Mouse (Mus musculus) forebrain, embryonic 12.5 days (tissue): ENCODE measurements around the gene Elf1. TPM values are rescaled to one million over a fixed set of nuclear protein-coding genes. Genes with fewer than 3 reads are reported as not detected.

Source experiments
- ATAC-seq: fragments of 200-750 bp; cut with Nextera tagmentation; 2 replicates; pipeline ENCODE4 v1.8.0; 2017; ENCODE audit warnings: moderate TSS enrichment; ENCODE audit not compliant: low FRiP score
- H3K27ac ChIP-seq: fragments of 300-500 bp; sonication (generic); 2 replicates; pipeline ENCODE4 v1.5.1; 2016; ENCODE audit warnings: mild to moderate bottlenecking
- H3K27me3 ChIP-seq: fragments of 300-500 bp; sonication (generic); 2 replicates; pipeline ENCODE4 v1.6.1; 2016; ENCODE audit warnings: mild to moderate bottlenecking
- H3K36me3 ChIP-seq: fragments of 300-500 bp; sonication (generic); replicated peaks from 2 replicates; pipeline ENCODE4 v1.6.1; 2016; ENCODE audit warnings: mild to moderate bottlenecking
- H3K4me1 ChIP-seq: fragments of 300-500 bp; sonication (generic); 2 replicates; pipeline ENCODE4 v1.6.1; 2016
- H3K4me2 ChIP-seq: fragments of 300-500 bp; sonication (generic); 2 replicates; pipeline ENCODE4 v1.6.1; 2016; ENCODE audit warnings: mild to moderate bottlenecking, moderate library complexity
- H3K4me3 ChIP-seq: fragments of 300-500 bp; sonication (generic); replicated peaks from 2 replicates; pipeline ENCODE4 v1.5.1; 2016; ENCODE audit warnings: mild to moderate bottlenecking
- H3K9ac ChIP-seq: fragments of 300-500 bp; sonication (generic); 2 replicates; pipeline ENCODE4 v1.6.1; 2016; ENCODE audit warnings: mild to moderate bottlenecking
- H3K9me3 ChIP-seq: fragments of 300-500 bp; sonication (generic); 2 replicates; pipeline ENCODE4 v1.6.1; 2016
- WGBS: fragments of 180-500 bp; shearing (Covaris S2); methylation state at CpG from one replicate; pipeline ENCODE4 v1.1.7; 2016; 5-methylcytosine and 5-hydroxymethylcytosine counted together
- polyA plus RNA-seq: library from polyadenylated mRNA; unstranded; fragments of >200 nt; fragmentation: Nextera tagmentation; extraction: Ambion mirVana; gene quantifications from 2 replicates; pipeline ENCODE4 v1.2.1, GENCODE M21; 2016

Elf1 gene
- polyA plus RNA-seq, 1 experiment from 2014 or later, result 5.7 TPM

- no peak overlapping the region for H3K9ac ChIP-seq
- no peak overlapping the region for H3K27ac ChIP-seq
- H3K9me3 ChIP-seq, result no peaks in the 10 kb centered on the region
- peaks cover 12% of the 10 kb centered on the region for H3K36me3 ChIP-seq
- H3K4me2 ChIP-seq, result no peak overlapping the region
- H3K27me3 ChIP-seq, result no peaks in the 10 kb centered on the region
- no peak overlapping the region for H3K4me3 ChIP-seq
- no peak for ATAC-seq
- 96% methylated on average over 8 of the region's 8 CpGs for WGBS
- H3K4me1 ChIP-seq, result peaks cover 26% of the 10 kb centered on the region
These were observed 109.9 kb downstream of the Elf1 start for GRCm38 (mm10) chr14:79590916-79591315.

- WGBS, result 91% methylated on average over 2 of the region's 2 CpGs
These were observed 110.6 kb downstream of the Elf1 start for GRCm38 (mm10) chr14:79591611-79592010.

GRCm38 (mm10) chr14:79594069-79594468 is 113.1 kb downstream of the Elf1 start:
- H3K4me2 ChIP-seq, result no peak overlapping the region
- H3K27ac ChIP-seq, result no peak overlapping the region
- peaks cover 10% of the 10 kb centered on the region for H3K4me1 ChIP-seq
- 87% methylated on average over 5 of the region's 5 CpGs for WGBS
- no peaks in the 10 kb centered on the region for H3K27me3 ChIP-seq
- no peak for ATAC-seq
- H3K9ac ChIP-seq, result no peak overlapping the region
- H3K9me3 ChIP-seq, result no peaks in the 10 kb centered on the region
- H3K36me3 ChIP-seq, result peaks cover 36% of the 10 kb centered on the region
- H3K4me3 ChIP-seq, result no peak overlapping the region

More at GRCm38 (mm10) chr14:79591611-79592010, 110.6 kb downstream of the Elf1 start:
- no peak overlapping the region for H3K9ac ChIP-seq
- no peaks in the 10 kb centered on the region for H3K27me3 ChIP-seq
- H3K36me3 ChIP-seq, result peaks cover 17% of the 10 kb centered on the region
- no peak overlapping the region for H3K4me3 ChIP-seq
- no peak overlapping the region for H3K27ac ChIP-seq
- H3K9me3 ChIP-seq, result no peaks in the 10 kb centered on the region
- H3K4me2 ChIP-seq, result no peak overlapping the region
- ATAC-seq, result no peak
- peaks cover 24% of the 10 kb centered on the region for H3K4me1 ChIP-seq

GRCm38 (mm10) chr14:79596602-79597001 is 115.6 kb downstream of the Elf1 start:
- H3K27me3 ChIP-seq, result no peaks in the 10 kb centered on the region
- H3K4me2 ChIP-seq, result no peak overlapping the region
- 82% methylated on average over 4 of the region's 4 CpGs for WGBS
- H3K27ac ChIP-seq, result no peak overlapping the region
- H3K9me3 ChIP-seq, result no peaks in the 10 kb centered on the region
- H3K4me1 ChIP-seq, result no peaks in the 10 kb centered on the region
- no peak overlapping the region for H3K4me3 ChIP-seq
- ATAC-seq, result no peak
- H3K9ac ChIP-seq, result no peak overlapping the region
- H3K36me3 ChIP-seq, result peaks cover 60% of the 10 kb centered on the region

- H3K27me3 ChIP-seq, result no peaks in the 10 kb centered on the region
- H3K9ac ChIP-seq, result no peak overlapping the region
- H3K27ac ChIP-seq, result no peak overlapping the region
- no peak overlapping the region for H3K4me3 ChIP-seq
- no peak for ATAC-seq
- H3K36me3 ChIP-seq, result peaks cover 77% of the 10 kb centered on the region
- H3K9me3 ChIP-seq, result no peaks in the 10 kb centered on the region
- H3K4me1 ChIP-seq, result no peaks in the 10 kb centered on the region
- WGBS, result 85% methylated on average over 2 of the region's 2 CpGs
- no peak overlapping the region for H3K4me2 ChIP-seq
These were observed 124.9 kb downstream of the Elf1 start for GRCm38 (mm10) chr14:79605881-79606280.

GRCm38 (mm10) chr14:79606392-79606791 is 125.4 kb downstream of the Elf1 start:
- ATAC-seq, result no peak
- 93% methylated on average over 6 of the region's 6 CpGs for WGBS
- Histone ChIP-seq H3K4me2 (no peak overlapping the region), H3K4me1 (no peaks in the 10 kb centered on the region), H3K9ac (no peak overlapping the region), H3K27ac (no peak overlapping the region), H3K36me3 (peaks cover 77% of the 10 kb centered on the region), H3K9me3 (no peaks in the 10 kb centered on the region), H3K4me3 (no peak overlapping the region), H3K27me3 (no peaks in the 10 kb centered on the region)

GRCm38 (mm10) chr14:79606867-79607266 is 125.9 kb downstream of the Elf1 start:
- Histone ChIP-seq H3K27ac (no peak overlapping the region), H3K4me1 (no peaks in the 10 kb centered on the region), H3K27me3 (no peaks in the 10 kb centered on the region), H3K36me3 (peaks cover 77% of the 10 kb centered on the region), H3K4me3 (no peak overlapping the region), H3K4me2 (no peak overlapping the region), H3K9ac (no peak overlapping the region), H3K9me3 (no peaks in the 10 kb centered on the region)
- no peak for ATAC-seq
- WGBS, result 95% methylated on average over 3 of the region's 3 CpGs

- whole genome bisulfite sequencing, result 95% methylated on average over 4 of the region's 4 CpGs
- no peak overlapping the region for H3K4me2 ChIP-seq
- ATAC-seq, result no peak
- H3K27ac ChIP-seq, result no peak overlapping the region
- peaks cover 76% of the 10 kb centered on the region for H3K36me3 ChIP-seq
- no peaks in the 10 kb centered on the region for H3K27me3 ChIP-seq
- H3K9me3 ChIP-seq, result no peaks in the 10 kb centered on the region
- no peak overlapping the region for H3K9ac ChIP-seq
- H3K4me1 ChIP-seq, result no peaks in the 10 kb centered on the region
- H3K4me3 ChIP-seq, result no peak overlapping the region
These were observed 126.4 kb downstream of the Elf1 start for GRCm38 (mm10) chr14:79607352-79607751.

- ATAC-seq, result no peak
- Histone ChIP-seq H3K9me3 (no peaks in the 10 kb centered on the region), H3K4me2 (no peak overlapping the region), H3K4me1 (no peaks in the 10 kb centered on the region), H3K9ac (no peak overlapping the region), H3K4me3 (no peak overlapping the region), H3K27ac (no peak overlapping the region), H3K27me3 (no peaks in the 10 kb centered on the region), H3K36me3 (peaks cover 78% of the 10 kb centered on the region)
- WGBS, result 97% methylated on average over 6 of the region's 6 CpGs
These were observed 127.3 kb downstream of the Elf1 start for GRCm38 (mm10) chr14:79608286-79608685.

- Histone ChIP-seq H3K4me1 (no peaks in the 10 kb centered on the region), H3K27ac (no peak overlapping the region), H3K4me3 (no peak overlapping the region), H3K9ac (no peak overlapping the region), H3K36me3 (peaks cover 59% of the 10 kb centered on the region), H3K9me3 (no peaks in the 10 kb centered on the region), H3K27me3 (no peaks in the 10 kb centered on the region), H3K4me2 (no peak overlapping the region)
- WGBS, result 88% methylated on average over 8 of the region's 8 CpGs
- ATAC-seq, result no peak
These were observed 136.3 kb downstream of the Elf1 start for GRCm38 (mm10) chr14:79617121-79617828.

- no peaks in the 10 kb centered on the region for H3K27me3 ChIP-seq
- H3K4me2 ChIP-seq, result no peak overlapping the region
- no peak overlapping the region for H3K27ac ChIP-seq
- peaks cover 55% of the 10 kb centered on the region for H3K36me3 ChIP-seq
- H3K9me3 ChIP-seq, result no peaks in the 10 kb centered on the region
- H3K4me3 ChIP-seq, result no peak overlapping the region
- H3K4me1 ChIP-seq, result no peaks in the 10 kb centered on the region
- ATAC-seq, result no peak
- H3K9ac ChIP-seq, result no peak overlapping the region
- WGBS, result 91% methylated on average over 7 of the region's 7 CpGs
These were observed 138.8 kb downstream of the Elf1 start for GRCm38 (mm10) chr14:79619802-79620201.

GRCm38 (mm10) chr14:79621143-79621542 is 140.1 kb downstream of the Elf1 start:
- Histone ChIP-seq H3K9me3 (no peaks in the 10 kb centered on the region), H3K36me3 (peaks cover 63% of the 10 kb centered on the region), H3K4me3 (no peak overlapping the region), H3K27me3 (no peaks in the 10 kb centered on the region), H3K9ac (no peak overlapping the region), H3K4me2 (no peak overlapping the region), H3K4me1 (no peaks in the 10 kb centered on the region), H3K27ac (no peak overlapping the region)
- 90% methylated on average over 3 of the region's 3 CpGs for WGBS
- no peak for ATAC-seq
